7 mouse cellular contexts compared by ENCODE assay signal in the genomic region with DNA sequence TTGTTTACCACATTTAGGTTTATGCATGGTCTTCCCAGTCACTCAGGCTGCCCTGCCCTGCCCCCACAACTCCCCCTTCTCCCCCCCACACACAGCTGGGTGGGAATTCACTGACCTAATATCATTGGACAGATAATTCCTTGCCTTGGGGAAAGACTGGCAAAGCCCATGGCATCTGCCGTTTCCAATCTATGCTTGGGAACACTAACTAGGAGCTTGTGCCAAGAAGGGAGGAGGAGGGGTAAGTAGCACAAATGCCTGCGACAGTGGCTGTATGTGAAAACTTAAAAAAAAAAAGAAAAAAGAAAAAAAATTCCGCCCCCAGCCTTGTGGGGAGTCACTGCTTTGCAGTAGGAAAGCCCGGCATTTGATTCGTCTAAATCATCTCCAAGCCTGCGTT. TPM values are rescaled to one million over a fixed set of nuclear protein-coding genes. Genes with fewer than 3 reads are reported as not detected.
DNase-seq lines count a peak whose midpoint lies in the region; ATAC-seq and TF ChIP-seq lines count a peak whose summit lies in the region.

No protein-coding gene starts in this region.

- no peak for TF ChIP-seq POLR2A in lung, adult 2 months (IDR thresholded peaks at IDR 0.05; ENCODE audit: borderline replicate concordance, extremely low read depth, low read depth, low read length)

- ATAC-seq in midbrain, embryonic 11.5 days (ENCODE audit: low FRiP score) = no peak
- ATAC-seq in hindbrain, postnatal 0 days = peak; percentile 73

- H3K27me3 ChIP-seq in midbrain, embryonic 10.5 days (ENCODE audit: low read depth, poor library complexity, severe bottlenecking) = no peaks in the 10 kb centered on the region
- H3K27me3 ChIP-seq in midbrain, embryonic 11.5 days (ENCODE audit: control insufficient read depth, insufficient read depth, low read length) = no peaks in the 10 kb centered on the region
- no peaks in the 10 kb centered on the region for H3K27me3 ChIP-seq in forebrain, embryonic 10.5 days (ENCODE audit: poor library complexity, severe bottlenecking)
- no peaks in the 10 kb centered on the region for H3K27me3 ChIP-seq in hindbrain, postnatal 0 days (ENCODE audit: insufficient read depth, low read length)

- no peak overlapping the region for H3K9ac ChIP-seq in midbrain, embryonic 11.5 days (ENCODE audit: low read length)
- H3K9ac ChIP-seq in hindbrain, postnatal 0 days (replicated peaks; ENCODE audit: low read length) = no peak overlapping the region

- peaks cover 59% of the 10 kb centered on the region for H3K4me1 ChIP-seq in midbrain, embryonic 10.5 days
- H3K4me1 ChIP-seq in midbrain, embryonic 11.5 days (ENCODE audit: control insufficient read depth, insufficient read depth, low read length) = peaks cover 32% of the 10 kb centered on the region
- H3K4me1 ChIP-seq in forebrain, embryonic 10.5 days = peaks cover 61% of the 10 kb centered on the region
- H3K4me1 ChIP-seq in hindbrain, postnatal 0 days (ENCODE audit: insufficient read depth, low read length) = peaks cover 39% of the 10 kb centered on the region
- peaks cover 4% of the 10 kb centered on the region; the same call in 1 of the 2 replicates for H3K4me1 ChIP-seq in lung, adult 2 months (ENCODE audit: control insufficient read depth, insufficient read depth, low read length)

- H3K9me3 ChIP-seq in midbrain, embryonic 10.5 days (replicated peaks) = no peaks in the 10 kb centered on the region
- H3K9me3 ChIP-seq in midbrain, embryonic 11.5 days (ENCODE audit: control insufficient read depth, low read length) = no peaks in the 10 kb centered on the region
- no peaks in the 10 kb centered on the region for H3K9me3 ChIP-seq in forebrain, embryonic 10.5 days
- no peaks in the 10 kb centered on the region for H3K9me3 ChIP-seq in hindbrain, postnatal 0 days (ENCODE audit: low read length)

- WGBS in midbrain, embryonic 10.5 days = 51% methylated on average over 6 of the region's 6 CpGs
- 38% methylated on average over 6 of the region's 6 CpGs for WGBS in midbrain, embryonic 11.5 days
- WGBS in forebrain, embryonic 10.5 days = 60% methylated on average over 6 of the region's 6 CpGs
- 12% methylated on average over 6 of the region's 6 CpGs for WGBS in hindbrain, postnatal 0 days
- 54% methylated on average over 6 of the region's 6 CpGs for WGBS in lung, adult 2 months

- 0 out of 2 replicates have a peak overlapping the region, but pooled peaks have one; percentile 17 for H3K27ac ChIP-seq in midbrain, embryonic 10.5 days (replicated peaks)
- no peak overlapping the region for H3K27ac ChIP-seq in midbrain, embryonic 11.5 days (ENCODE audit: low read depth, low read length)
- H3K27ac ChIP-seq in forebrain, embryonic 10.5 days = peak overlapping the region; percentile 51; the same call in 1 of the 2 replicates
- H3K27ac ChIP-seq in hindbrain, postnatal 0 days = peak overlapping the region; percentile 54; the same call in 1 of the 2 replicates

- H3K36me3 ChIP-seq in midbrain, embryonic 10.5 days = peaks cover 76% of the 10 kb centered on the region
- no peaks in the 10 kb centered on the region for H3K36me3 ChIP-seq in midbrain, embryonic 11.5 days (ENCODE audit: control insufficient read depth, insufficient read depth, low read length)
- peaks cover 73% of the 10 kb centered on the region for H3K36me3 ChIP-seq in forebrain, embryonic 10.5 days (replicated peaks)
- no peaks in the 10 kb centered on the region for H3K36me3 ChIP-seq in hindbrain, postnatal 0 days (ENCODE audit: insufficient read depth, low read length)

- no peak overlapping the region for H3K4me3 ChIP-seq in midbrain, embryonic 10.5 days
- no peak overlapping the region for H3K4me3 ChIP-seq in midbrain, embryonic 11.5 days (ENCODE audit: low read depth, low read length)
- no peak overlapping the region for H3K4me3 ChIP-seq in forebrain, embryonic 10.5 days
- H3K4me3 ChIP-seq in hindbrain, postnatal 0 days (ENCODE audit: low read length) = no peak overlapping the region
- no peak overlapping the region for H3K4me3 ChIP-seq in lung, adult 2 months (replicated peaks; ENCODE audit: extremely low read depth, low read depth, low read length)

- H3K4me2 ChIP-seq in midbrain, embryonic 11.5 days = no peak overlapping the region
- 0 out of 2 replicates have a peak overlapping the region, but pooled peaks have one; percentile 11 for H3K4me2 ChIP-seq in hindbrain, postnatal 0 days (ENCODE audit: low read depth, low read length)

- no peak for TF ChIP-seq CTCF in hindbrain, postnatal 0 days (IDR thresholded peaks at IDR 0.05; ENCODE audit: low read depth)
- no peak for TF ChIP-seq CTCF in lung, adult 2 months (IDR thresholded peaks at IDR 0.05; ENCODE audit: insufficient read depth, low read length)

- DNase-seq in midbrain, embryonic 10.5 days (ENCODE audit: low spot score) = no peak
- no peak for DNase-seq in midbrain, embryonic 11.5 days (ENCODE audit: low spot score, missing footprints)
- DNase-seq in forebrain, embryonic 10.5 days (ENCODE audit: extremely low spot score, low spot score) = no peak
- DNase-seq in hindbrain, postnatal 0 days (ENCODE audit: low spot score) = peak; percentile 85
- peak; percentile 65 for DNase-seq in retina, embryonic 14.5 days (ENCODE audit: low spot score)
- no peak for DNase-seq in yolk sac, embryonic 10.5 days (ENCODE audit: low spot score)
- DNase-seq in lung, adult 2 months = no peak

RNA-seq across cellular contexts. Expression of a gene that starts 56.4 kb away (rescaled TPM):
- polyA plus RNA-seq in midbrain, embryonic 10.5 days (2016; fragmentation: Nextera tagmentation; extraction: Ambion mirVana) = 97.0 and 99.3 TPM in 2 replicates
- polyA plus RNA-seq in midbrain, embryonic 11.5 days (2014; fragmentation: Nextera tagmentation; extraction: Ambion mirVana) = 85.3 and 92.0 TPM in 2 replicates
- 55.7 and 61.4 TPM in 2 replicates for polyA plus RNA-seq in forebrain, embryonic 10.5 days (2016; fragmentation: Nextera tagmentation; extraction: Ambion mirVana)
- total RNA-seq in hindbrain, postnatal 0 days (2014; rRNA removed) = 33.2 and 49.0 TPM in 2 replicates
- 17.3 and 17.5 TPM in 2 replicates for polyA plus RNA-seq in hindbrain, postnatal 0 days (2015; fragmentation: Nextera tagmentation; extraction: Ambion mirVana)
- 74.1 and 114 TPM in 2 replicates for polyA plus RNA-seq in lung, adult 2 months (2012; rRNA removed)

RNA-seq across cellular contexts. Expression of a gene that starts 57.4 kb away (rescaled TPM):
- 113 and 118 TPM in 2 replicates for polyA plus RNA-seq in midbrain, embryonic 10.5 days (2016; fragmentation: Nextera tagmentation; extraction: Ambion mirVana)
- polyA plus RNA-seq in midbrain, embryonic 11.5 days (2014; fragmentation: Nextera tagmentation; extraction: Ambion mirVana) = 118 and 131 TPM in 2 replicates
- polyA plus RNA-seq in forebrain, embryonic 10.5 days (2016; fragmentation: Nextera tagmentation; extraction: Ambion mirVana) = 125 and 133 TPM in 2 replicates
- total RNA-seq in hindbrain, postnatal 0 days (2014; rRNA removed) = 89.0 and 105 TPM in 2 replicates
- 39.6 and 40.6 TPM in 2 replicates for polyA plus RNA-seq in hindbrain, postnatal 0 days (2015; fragmentation: Nextera tagmentation; extraction: Ambion mirVana)
- polyA plus RNA-seq in lung, adult 2 months (2012; rRNA removed) = 65.2 and 65.8 TPM in 2 replicates

Comparison
In these comparisons a context has a peak if more than half of its experiments do, and no peak if none do; other contexts are left out.
1. DNase-seq: peak in hindbrain, postnatal 0 days (single experiment) and retina, embryonic 14.5 days (single experiment); none in midbrain, embryonic 10.5 days (single experiment), midbrain, embryonic 11.5 days (single experiment), forebrain, embryonic 10.5 days (single experiment), yolk sac, embryonic 10.5 days (single experiment) and lung, adult 2 months (single experiment).